Mouse (Mus musculus) liver, embryonic 16.5 days (tissue): ENCODE measurements at regions not wholly inside any gene's neighbourhood (a gene's known extent, or its start where the extent isn't known, plus 50 kb on each side); places are given as distances from the start of the nearest gene placed in this dataset.

ENCODE experiments used
- ATAC-seq: fragments of 200-750 bp; cut with Nextera tagmentation; 2 replicates; pipeline ENCODE4 v1.8.0; 2017; ENCODE audit warnings: low read depth, mild to moderate bottlenecking, moderate number of reproducible peaks, moderate library complexity
- H3K27ac ChIP-seq: fragments of 300-500 bp; sonication (generic); 2 replicates; pipeline ENCODE4 v1.5.1; 2014; ENCODE audit warnings: mild to moderate bottlenecking, low read length
- H3K27me3 ChIP-seq: fragments of 300-500 bp; sonication (generic); 2 replicates; pipeline ENCODE4 v1.6.1; 2014; ENCODE audit warnings: low read depth, low read length, mixed read lengths; ENCODE audit not compliant: control insufficient read depth, insufficient read depth
- H3K36me3 ChIP-seq: fragments of 300-500 bp; sonication (generic); 2 replicates; pipeline ENCODE4 v1.6.1; 2014; ENCODE audit warnings: mild to moderate bottlenecking; ENCODE audit not compliant: control insufficient read depth, insufficient read depth
- H3K4me1 ChIP-seq: fragments of 300-500 bp; sonication (generic); 2 replicates; pipeline ENCODE4 v1.6.1; 2014; ENCODE audit warnings: low read depth, low read length, mixed read lengths; ENCODE audit not compliant: control insufficient read depth
- H3K4me2 ChIP-seq: fragments of 300-500 bp; sonication (generic); 2 replicates; pipeline ENCODE4 v1.6.1; 2014; ENCODE audit warnings: low read depth, low read length, mixed read lengths
- H3K4me3 ChIP-seq: fragments of 300-500 bp; sonication (generic); 2 replicates; pipeline ENCODE4 v1.5.1; 2014; ENCODE audit warnings: low read depth, mild to moderate bottlenecking, low read length
- H3K9ac ChIP-seq: fragments of 300-500 bp; sonication (generic); 2 replicates; pipeline ENCODE4 v1.6.1; 2014; ENCODE audit warnings: low read depth, low read length
- H3K9me3 ChIP-seq: fragments of 300-500 bp; sonication (generic); replicated peaks from 2 replicates; pipeline ENCODE4 v1.6.1; 2016; ENCODE audit warnings: low read length; ENCODE audit not compliant: control insufficient read depth
- WGBS: fragments of 180-500 bp; shearing (Covaris S2); extraction: QIAGEN DNeasy Blood & Tissue Kit; methylation state at CpG from one replicate; pipeline ENCODE4 v1.1.7; 2014; ENCODE audit not compliant: insufficient replicate concordance; 5-methylcytosine and 5-hydroxymethylcytosine counted together

- Histone ChIP-seq H3K9me3 (no peaks in the 10 kb centered on the region), H3K4me2 (no peak overlapping the region), H3K4me1 (no peaks in the 10 kb centered on the region), H3K36me3 (no peaks in the 10 kb centered on the region), H3K27me3 (no peaks in the 10 kb centered on the region), H3K27ac (no peak overlapping the region), H3K4me3 (no peak overlapping the region), H3K9ac (no peak overlapping the region)
- 31% methylated on average over 1 of the region's 1 CpGs for WGBS
- ATAC-seq = no peak
Measured at GRCm38 (mm10) chr6:36004701-36005100, 383.2 kb upstream of the Chrm2 start.

- no peaks in the 10 kb centered on the region for H3K36me3 ChIP-seq
- H3K9ac ChIP-seq = no peak overlapping the region
- ATAC-seq = no peak
- H3K27ac ChIP-seq = no peak overlapping the region
- no peak overlapping the region for H3K4me2 ChIP-seq
- no peaks in the 10 kb centered on the region for H3K9me3 ChIP-seq
- H3K4me1 ChIP-seq = no peaks in the 10 kb centered on the region
- no peak overlapping the region for H3K4me3 ChIP-seq
- 31% methylated on average over 3 of the region's 3 CpGs for WGBS
- no peaks in the 10 kb centered on the region for H3K27me3 ChIP-seq
Measured at GRCm38 (mm10) chr6:36002090-36002489, 385.8 kb upstream of the Chrm2 start.

- H3K36me3 ChIP-seq = no peaks in the 10 kb centered on the region
- no peak for ATAC-seq
- no peak overlapping the region for H3K9ac ChIP-seq
- no peak overlapping the region for H3K4me2 ChIP-seq
- H3K27me3 ChIP-seq = no peaks in the 10 kb centered on the region
- 53% methylated on average over 3 of the region's 3 CpGs for WGBS
- no peak overlapping the region for H3K27ac ChIP-seq
- H3K4me1 ChIP-seq = no peaks in the 10 kb centered on the region
- H3K9me3 ChIP-seq = no peaks in the 10 kb centered on the region
- no peak overlapping the region for H3K4me3 ChIP-seq
Measured at GRCm38 (mm10) chr6:35988891-35989290, 399.0 kb upstream of the Chrm2 start.

- 66% methylated on average over 1 of the region's 1 CpGs for WGBS
- Histone ChIP-seq H3K4me1 (no peaks in the 10 kb centered on the region), H3K4me2 (no peak overlapping the region), H3K27me3 (no peaks in the 10 kb centered on the region), H3K9ac (no peak overlapping the region), H3K4me3 (no peak overlapping the region), H3K27ac (no peak overlapping the region), H3K36me3 (no peaks in the 10 kb centered on the region), H3K9me3 (no peaks in the 10 kb centered on the region)
- no peak for ATAC-seq
Measured at GRCm38 (mm10) chr6:35940071-35940470, 400.4 kb upstream of the Mtpn start.

GRCm38 (mm10) chr6:35924189-35924588 is 384.5 kb upstream of the Mtpn start:
- H3K9me3 ChIP-seq = no peaks in the 10 kb centered on the region
- ATAC-seq = no peak
- no peaks in the 10 kb centered on the region for H3K36me3 ChIP-seq
- H3K27me3 ChIP-seq = no peaks in the 10 kb centered on the region
- no peak overlapping the region for H3K27ac ChIP-seq
- no peaks in the 10 kb centered on the region for H3K4me1 ChIP-seq
- no peak overlapping the region for H3K9ac ChIP-seq
- H3K4me2 ChIP-seq = no peak overlapping the region
- no peak overlapping the region for H3K4me3 ChIP-seq

GRCm38 (mm10) chr6:35897990-35898389 is 358.3 kb upstream of the Mtpn start:
- 44% methylated on average over 2 of the region's 2 CpGs for WGBS
- no peaks in the 10 kb centered on the region for H3K27me3 ChIP-seq
- no peak overlapping the region for H3K4me2 ChIP-seq
- no peak overlapping the region for H3K27ac ChIP-seq
- no peaks in the 10 kb centered on the region for H3K4me1 ChIP-seq
- no peak overlapping the region for H3K4me3 ChIP-seq
- no peak overlapping the region for H3K9ac ChIP-seq
- ATAC-seq = no peak
- H3K36me3 ChIP-seq = no peaks in the 10 kb centered on the region
- no peaks in the 10 kb centered on the region for H3K9me3 ChIP-seq

GRCm38 (mm10) chr6:35895692-35896091 is 356.0 kb upstream of the Mtpn start:
- no peaks in the 10 kb centered on the region for H3K4me1 ChIP-seq
- H3K4me3 ChIP-seq = no peak overlapping the region
- H3K9ac ChIP-seq = no peak overlapping the region
- H3K36me3 ChIP-seq = no peaks in the 10 kb centered on the region
- no peak overlapping the region for H3K27ac ChIP-seq
- H3K4me2 ChIP-seq = no peak overlapping the region
- peak; percentile 13; the same call in 1 of the 2 replicates for ATAC-seq
- H3K27me3 ChIP-seq = no peaks in the 10 kb centered on the region
- H3K9me3 ChIP-seq = no peaks in the 10 kb centered on the region
- 41% methylated on average over 2 of the region's 2 CpGs for WGBS

- H3K4me1 ChIP-seq = no peaks in the 10 kb centered on the region
- H3K4me3 ChIP-seq = no peak overlapping the region
- ATAC-seq = no peak
- H3K27ac ChIP-seq = no peak overlapping the region
- H3K9ac ChIP-seq = no peak overlapping the region
- no peaks in the 10 kb centered on the region for H3K9me3 ChIP-seq
- H3K36me3 ChIP-seq = no peaks in the 10 kb centered on the region
- WGBS = 52% methylated on average over 6 of the region's 6 CpGs
- H3K27me3 ChIP-seq = no peaks in the 10 kb centered on the region
- H3K4me2 ChIP-seq = no peak overlapping the region
Measured at GRCm38 (mm10) chr6:35874671-35875070, 335.0 kb upstream of the Mtpn start.

- no peaks in the 10 kb centered on the region for H3K9me3 ChIP-seq
- no peak for ATAC-seq
- H3K9ac ChIP-seq = no peak overlapping the region
- no peak overlapping the region for H3K4me2 ChIP-seq
- no peak overlapping the region for H3K4me3 ChIP-seq
- WGBS = 58% methylated on average over 7 of the region's 7 CpGs
- no peaks in the 10 kb centered on the region for H3K4me1 ChIP-seq
- H3K27ac ChIP-seq = no peak overlapping the region
- H3K36me3 ChIP-seq = no peaks in the 10 kb centered on the region
- H3K27me3 ChIP-seq = no peaks in the 10 kb centered on the region
Measured at GRCm38 (mm10) chr6:35871388-35871787, 331.7 kb upstream of the Mtpn start.

GRCm38 (mm10) chr6:35864218-35864617 is 324.5 kb upstream of the Mtpn start:
- Histone ChIP-seq H3K27me3 (no peaks in the 10 kb centered on the region), H3K27ac (no peak overlapping the region), H3K4me3 (no peak overlapping the region), H3K4me2 (no peak overlapping the region), H3K9me3 (no peaks in the 10 kb centered on the region), H3K36me3 (no peaks in the 10 kb centered on the region), H3K9ac (no peak overlapping the region), H3K4me1 (no peaks in the 10 kb centered on the region)
- 64% methylated on average over 6 of the region's 6 CpGs for WGBS
- ATAC-seq = no peak
